Mouse (Mus musculus): ENCODE results near the gene Ripor2.

Gene Ripor2

GRCm38 (mm10) chr13:24581833-24582232 is at the start of gene Ripor2:
Gene Ripor2, plus strand, starts transcription at chr13:24582189.
- in situ Hi-C loops (cut with MseI, MboI) = no loop called here

- in situ Hi-C loops (cut with MseI, MboI) = no loop called here
Observed at GRCm38 (mm10) chr13:24536531-24537167, 45.3 kb upstream of the Ripor2 start.

- in situ Hi-C loops (cut with MseI, MboI) = no loop called here
Observed at GRCm38 (mm10) chr13:24538012-24538411, 44.0 kb upstream of the Ripor2 start.

- in situ Hi-C loops (cut with MseI, MboI) = no loop called here
Observed at GRCm38 (mm10) chr13:24538941-24539340, 43.0 kb upstream of the Ripor2 start.

GRCm38 (mm10) chr13:24545677-24546076 is 36.3 kb upstream of the Ripor2 start:
- in situ Hi-C loops (cut with MseI, MboI) = no loop called here

GRCm38 (mm10) chr13:24546801-24547459 is 35.1 kb upstream of the Ripor2 start:
- in situ Hi-C loops (cut with MseI, MboI) = no loop called here

GRCm38 (mm10) chr13:24548911-24549310 is 33.1 kb upstream of the Ripor2 start:
- in situ Hi-C loops (cut with MseI, MboI) = no loop called here

GRCm38 (mm10) chr13:24551100-24551931 is 30.7 kb upstream of the Ripor2 start:
- in situ Hi-C loops (cut with MseI, MboI) = no loop called here

GRCm38 (mm10) chr13:24552039-24552438 is 29.9 kb upstream of the Ripor2 start:
- in situ Hi-C loops (cut with MseI, MboI) = no loop called here

GRCm38 (mm10) chr13:24561391-24561790 is 20.6 kb upstream of the Ripor2 start:
- in situ Hi-C loops (cut with MseI, MboI) = no loop called here

GRCm38 (mm10) chr13:24564706-24565105 is 17.3 kb upstream of the Ripor2 start:
- in situ Hi-C loops (cut with MseI, MboI) = no loop called here

GRCm38 (mm10) chr13:24565230-24565949 is 16.6 kb upstream of the Ripor2 start:
- in situ Hi-C loops (cut with MseI, MboI) = no loop called here

GRCm38 (mm10) chr13:24565950-24566320 is 16.1 kb upstream of the Ripor2 start:
- in situ Hi-C loops (cut with MseI, MboI) = no loop called here

GRCm38 (mm10) chr13:24567176-24567811 is 14.7 kb upstream of the Ripor2 start:
- in situ Hi-C loops (cut with MseI, MboI) = no loop called here

- in situ Hi-C loops (cut with MseI, MboI) = no loop called here
Observed at GRCm38 (mm10) chr13:24569066-24569465, 12.9 kb upstream of the Ripor2 start.

GRCm38 (mm10) chr13:24570716-24571115 is 11.3 kb upstream of the Ripor2 start:
- in situ Hi-C loops (cut with MseI, MboI) = no loop called here

GRCm38 (mm10) chr13:24571906-24572305 is 10.1 kb upstream of the Ripor2 start:
- in situ Hi-C loops (cut with MseI, MboI) = no loop called here

GRCm38 (mm10) chr13:24575126-24575525 is 6.9 kb upstream of the Ripor2 start:
- in situ Hi-C loops (cut with MseI, MboI) = no loop called here

- in situ Hi-C loops (cut with MseI, MboI) = no loop called here
Observed at GRCm38 (mm10) chr13:24576338-24577119, 5.5 kb upstream of the Ripor2 start.

GRCm38 (mm10) chr13:24578317-24578716 is 3.7 kb upstream of the Ripor2 start:
- in situ Hi-C loops (cut with MseI, MboI) = no loop called here

GRCm38 (mm10) chr13:24580759-24581158 is 1.2 kb upstream of the Ripor2 start:
- in situ Hi-C loops (cut with MseI, MboI) = no loop called here

Measured in mouse trophoblast stem cell (cell line).